Mouse (Mus musculus): ENCODE data around the gene Gm4952. TPM values are rescaled to one million over a fixed set of nuclear protein-coding genes. Genes with fewer than 3 reads are reported as not detected.

Gm4952 gene
- polyA plus RNA-seq, 1 experiment from 2014 or later = 0.09 TPM

DNA sequence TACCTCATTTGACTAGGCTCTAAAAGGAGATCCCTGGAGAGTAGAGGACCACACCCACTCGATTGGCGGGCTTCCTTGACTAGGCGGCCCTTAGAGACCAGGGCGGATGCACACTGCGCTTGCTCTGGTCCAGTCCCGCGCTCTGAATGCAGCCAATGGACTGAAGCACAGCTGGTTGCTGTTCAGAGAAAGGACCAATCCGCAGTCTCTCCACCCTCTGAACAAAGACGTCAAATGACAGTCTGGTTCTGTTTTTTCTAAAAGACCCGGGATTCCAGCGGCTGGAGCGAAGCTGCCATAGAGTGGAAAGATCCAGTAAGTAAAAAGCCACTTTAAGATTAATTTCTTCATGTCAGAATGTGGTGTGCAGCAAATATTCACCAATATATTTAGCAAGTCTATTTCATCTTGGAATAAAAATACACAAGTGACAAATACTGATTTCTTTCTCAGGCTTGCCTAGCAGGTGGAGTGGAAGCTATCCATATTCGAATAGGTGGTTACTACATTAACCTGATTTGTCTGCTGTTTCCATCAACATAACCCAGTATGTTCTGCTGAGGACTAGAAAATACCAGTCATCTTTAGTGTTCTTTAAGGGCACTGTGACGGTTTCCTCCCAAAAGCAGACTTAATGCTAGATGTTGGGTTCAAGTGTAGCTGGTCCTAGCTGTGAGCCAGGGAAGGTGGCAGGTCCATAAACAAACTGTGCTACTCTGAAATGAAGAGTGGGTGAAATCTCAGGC is 26.3 kb upstream of the Gm4952 start:
- peaks cover 10% of the 10 kb centered on the region; the same call in 1 of the 2 replicates for H3K36me3 ChIP-seq (ENCODE audit: control insufficient read depth, insufficient read depth, low read length)
- H3K4me2 ChIP-seq (ENCODE audit: low read depth, low read length) = peak overlapping the region; percentile 62
- no peaks in the 10 kb centered on the region for H3K27me3 ChIP-seq (ENCODE audit: control insufficient read depth, insufficient read depth, low read depth, low read length)
- ATAC-seq (ENCODE audit: low read depth) = peak; percentile 99
- H3K4me1 ChIP-seq (replicated peaks; ENCODE audit: control insufficient read depth, insufficient read depth, low read length) = peaks cover 6% of the 10 kb centered on the region
- H3K9ac ChIP-seq (ENCODE audit: low read length) = peak overlapping the region; percentile 61
- no peaks in the 10 kb centered on the region for H3K9me3 ChIP-seq (ENCODE audit: control insufficient read depth, low read length)
- peak overlapping the region; percentile 50 for H3K4me3 ChIP-seq (ENCODE audit: low read length)
- WGBS = 6% methylated on average over 14 of the region's 14 CpGs
- H3K27ac ChIP-seq (ENCODE audit: low read length) = peak overlapping the region; percentile 73

DNA sequence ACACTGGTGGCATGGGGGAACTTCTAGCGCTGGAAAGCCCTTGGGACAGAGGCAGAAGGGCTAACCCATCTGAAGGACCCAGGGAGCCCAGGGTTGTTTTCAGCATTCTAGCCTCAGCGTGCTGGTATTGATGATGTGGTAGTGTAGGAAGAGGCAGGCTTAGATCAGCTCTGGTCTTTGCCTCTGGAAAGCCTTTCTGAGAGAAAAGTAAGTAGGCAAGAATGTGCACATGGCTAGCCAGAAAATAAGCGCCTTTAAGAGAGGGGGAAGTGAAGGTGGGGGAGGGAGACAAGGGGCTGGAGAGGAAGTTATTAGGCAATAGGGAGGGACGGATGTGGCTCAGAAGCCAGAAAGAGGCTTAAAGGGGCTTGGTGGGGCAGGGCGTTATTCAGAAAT is 25.8 kb upstream of the Gm4952 start:
- peak overlapping the region; percentile 56 for H3K27ac ChIP-seq (ENCODE audit: low read length)
- H3K4me2 ChIP-seq (ENCODE audit: low read depth, low read length) = peak overlapping the region; percentile 62
- 6% methylated on average over 5 of the region's 5 CpGs for WGBS
- peak overlapping the region; percentile 61 for H3K9ac ChIP-seq (ENCODE audit: low read length)
- H3K9me3 ChIP-seq (ENCODE audit: control insufficient read depth, low read length) = no peaks in the 10 kb centered on the region
- H3K4me1 ChIP-seq (replicated peaks; ENCODE audit: control insufficient read depth, insufficient read depth, low read length) = peaks cover 6% of the 10 kb centered on the region
- H3K27me3 ChIP-seq (ENCODE audit: control insufficient read depth, insufficient read depth, low read depth, low read length) = no peaks in the 10 kb centered on the region
- H3K4me3 ChIP-seq (ENCODE audit: low read length) = peak overlapping the region; percentile 50
- peaks cover 10% of the 10 kb centered on the region; the same call in 1 of the 2 replicates for H3K36me3 ChIP-seq (ENCODE audit: control insufficient read depth, insufficient read depth, low read length)
- ATAC-seq (ENCODE audit: low read depth) = peak; percentile 71

DNA sequence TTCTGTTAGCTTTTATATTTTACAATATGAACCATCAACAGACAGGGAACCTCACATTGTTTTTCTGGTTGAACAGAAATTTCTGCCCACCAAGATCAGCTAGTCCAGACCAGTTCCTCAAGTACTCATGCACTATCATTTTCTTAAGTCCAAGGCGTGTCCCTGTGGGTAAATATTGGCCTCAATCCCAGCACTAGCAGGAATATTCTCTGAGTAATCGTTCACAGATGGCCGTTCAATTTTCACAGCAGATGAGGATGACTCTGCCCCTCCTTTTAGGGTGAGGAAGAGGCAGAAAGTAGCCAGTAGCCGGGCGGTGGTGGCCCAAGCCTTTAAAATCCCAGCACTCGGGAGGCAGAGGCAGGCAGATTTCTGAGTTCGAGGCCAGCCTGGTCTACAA is 24.7 kb upstream of the Gm4952 start:
- H3K27me3 ChIP-seq (ENCODE audit: control insufficient read depth, insufficient read depth, low read depth, low read length) = no peaks in the 10 kb centered on the region
- no peak overlapping the region for H3K27ac ChIP-seq (ENCODE audit: low read length)
- no peaks in the 10 kb centered on the region for H3K9me3 ChIP-seq (ENCODE audit: control insufficient read depth, low read length)
- no peak overlapping the region; the same call in 1 of the 2 replicates for H3K4me3 ChIP-seq (ENCODE audit: low read length)
- peak overlapping the region; percentile 62; the same call in 1 of the 2 replicates for H3K4me2 ChIP-seq (ENCODE audit: low read depth, low read length)
- H3K36me3 ChIP-seq (ENCODE audit: control insufficient read depth, insufficient read depth, low read length) = peaks cover 10% of the 10 kb centered on the region; the same call in 1 of the 2 replicates
- peaks cover 6% of the 10 kb centered on the region for H3K4me1 ChIP-seq (replicated peaks; ENCODE audit: control insufficient read depth, insufficient read depth, low read length)
- WGBS = 64% methylated on average over 7 of the region's 7 CpGs
- no peak overlapping the region for H3K9ac ChIP-seq (ENCODE audit: low read length)
- ATAC-seq (ENCODE audit: low read depth) = no peak

DNA sequence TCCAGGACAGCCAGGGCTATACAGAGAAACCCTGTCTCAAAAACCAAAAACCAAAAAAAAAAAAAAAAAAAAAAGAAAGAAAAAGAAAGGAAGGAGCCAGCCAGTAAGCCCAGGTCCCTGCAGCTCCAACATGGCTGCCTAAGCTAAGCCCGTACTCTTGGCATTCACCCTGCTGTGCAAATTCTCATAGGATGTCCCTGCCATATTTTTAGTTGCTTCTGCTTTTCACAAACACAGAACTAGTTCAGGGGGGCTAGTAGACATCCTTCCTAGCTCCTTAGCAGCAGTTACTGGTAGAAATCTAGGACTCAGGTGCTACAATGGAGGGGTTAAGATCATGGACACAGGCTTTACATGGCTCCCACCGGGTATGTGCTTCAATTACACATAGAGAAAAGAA is 24.3 kb upstream of the Gm4952 start:
- Histone ChIP-seq H3K27me3 (ENCODE audit: control insufficient read depth, insufficient read depth, low read depth, low read length) (no peaks in the 10 kb centered on the region), H3K4me1 (replicated peaks; ENCODE audit: control insufficient read depth, insufficient read depth, low read length) (peaks cover 6% of the 10 kb centered on the region), H3K9ac (ENCODE audit: low read length) (no peak overlapping the region), H3K4me2 (ENCODE audit: low read depth, low read length) (no peak overlapping the region), H3K36me3 (ENCODE audit: control insufficient read depth, insufficient read depth, low read length) (peaks cover 10% of the 10 kb centered on the region; the same call in 1 of the 2 replicates), H3K4me3 (ENCODE audit: low read length) (no peak overlapping the region), H3K9me3 (ENCODE audit: control insufficient read depth, low read length) (no peaks in the 10 kb centered on the region), H3K27ac (ENCODE audit: low read length) (no peak overlapping the region)
- 83% methylated on average over 2 of the region's 2 CpGs for WGBS
- ATAC-seq (ENCODE audit: low read depth) = no peak

DNA sequence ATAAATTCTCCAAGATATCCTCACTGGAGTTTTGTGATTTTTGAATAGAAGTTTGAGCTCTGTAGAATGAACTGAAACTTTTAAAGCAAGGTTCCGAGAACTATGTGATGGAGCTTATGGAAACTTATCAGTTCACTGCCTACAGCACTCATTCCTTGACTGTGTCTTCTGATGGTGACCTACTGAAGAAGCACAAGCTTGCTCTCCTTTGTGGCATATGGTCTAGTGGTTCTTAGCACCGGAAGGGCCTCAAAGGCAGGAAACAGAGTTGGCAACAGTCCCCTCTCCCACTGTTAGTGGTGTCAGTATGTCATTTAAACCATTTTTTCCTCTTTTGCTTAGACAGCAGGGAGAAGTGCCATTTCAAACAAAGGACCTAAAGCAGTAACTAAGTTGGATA is 23.1 kb upstream of the Gm4952 start:
- no peak overlapping the region for H3K4me2 ChIP-seq (ENCODE audit: low read depth, low read length)
- H3K4me3 ChIP-seq (ENCODE audit: low read length) = no peak overlapping the region
- H3K36me3 ChIP-seq (ENCODE audit: control insufficient read depth, insufficient read depth, low read length) = peaks cover 10% of the 10 kb centered on the region; the same call in 1 of the 2 replicates
- peaks cover 6% of the 10 kb centered on the region for H3K4me1 ChIP-seq (replicated peaks; ENCODE audit: control insufficient read depth, insufficient read depth, low read length)
- 81% methylated on average over 2 of the region's 2 CpGs for WGBS
- H3K9ac ChIP-seq (ENCODE audit: low read length) = no peak overlapping the region
- H3K9me3 ChIP-seq (ENCODE audit: control insufficient read depth, low read length) = no peaks in the 10 kb centered on the region
- no peak overlapping the region for H3K27ac ChIP-seq (ENCODE audit: low read length)
- ATAC-seq (ENCODE audit: low read depth) = no peak
- no peaks in the 10 kb centered on the region for H3K27me3 ChIP-seq (ENCODE audit: control insufficient read depth, insufficient read depth, low read depth, low read length)

DNA sequence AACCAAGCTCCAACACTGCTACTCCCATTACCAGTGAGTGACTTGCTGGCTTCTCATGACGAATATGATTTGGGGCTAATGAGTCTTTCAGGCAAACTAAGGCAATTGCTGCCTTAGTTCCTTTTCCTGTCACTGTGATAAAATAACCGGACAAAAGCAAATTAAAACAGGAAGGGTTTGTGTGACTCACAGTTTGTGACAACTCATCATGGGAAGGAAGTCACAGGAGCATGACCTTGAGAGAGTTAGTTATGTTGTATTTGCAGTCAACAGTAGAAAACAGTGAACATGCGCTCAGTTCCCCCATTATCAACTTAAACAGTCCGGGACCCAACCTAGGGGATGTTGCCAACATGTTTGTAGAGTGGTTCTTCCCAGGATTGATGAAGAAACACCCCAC is 14.5 kb upstream of the Gm4952 start:
- 69% methylated on average over 4 of the region's 4 CpGs for WGBS
- H3K27ac ChIP-seq (ENCODE audit: low read length) = no peak overlapping the region
- no peak overlapping the region for H3K4me3 ChIP-seq (ENCODE audit: low read length)
- no peaks in the 10 kb centered on the region for H3K9me3 ChIP-seq (ENCODE audit: control insufficient read depth, low read length)
- no peaks in the 10 kb centered on the region for H3K27me3 ChIP-seq (ENCODE audit: control insufficient read depth, insufficient read depth, low read depth, low read length)
- no peak for ATAC-seq (ENCODE audit: low read depth)
- no peak overlapping the region for H3K4me2 ChIP-seq (ENCODE audit: low read depth, low read length)
- H3K9ac ChIP-seq (ENCODE audit: low read length) = no peak overlapping the region
- peaks cover 5% of the 10 kb centered on the region; the same call in 1 of the 2 replicates for H3K36me3 ChIP-seq (ENCODE audit: control insufficient read depth, insufficient read depth, low read length)
- no peaks in the 10 kb centered on the region for H3K4me1 ChIP-seq (replicated peaks; ENCODE audit: control insufficient read depth, insufficient read depth, low read length)

DNA sequence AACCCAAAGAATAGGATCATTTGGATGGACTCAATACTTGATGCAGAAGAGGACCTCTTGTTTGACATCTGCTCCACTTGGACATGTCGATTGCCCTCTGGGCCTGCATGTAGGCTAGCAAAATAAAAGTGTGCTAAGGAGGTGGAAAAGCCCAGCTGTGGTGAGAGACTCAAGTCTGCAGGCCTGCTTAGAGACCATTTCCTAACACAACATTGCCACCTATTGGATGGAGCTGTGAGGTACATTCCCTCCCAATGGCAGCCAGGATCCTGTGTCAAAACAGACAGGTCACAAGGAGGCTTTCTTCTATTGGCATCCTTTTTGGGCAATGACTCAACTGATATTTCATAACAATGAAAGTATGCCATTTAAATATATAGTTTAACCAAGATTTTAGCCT is 7.9 kb upstream of the Gm4952 start:
- Histone ChIP-seq H3K27ac (ENCODE audit: low read length) (no peak overlapping the region), H3K36me3 (ENCODE audit: control insufficient read depth, insufficient read depth, low read length) (no peaks in the 10 kb centered on the region; the same call in 1 of the 2 replicates), H3K27me3 (ENCODE audit: control insufficient read depth, insufficient read depth, low read depth, low read length) (no peaks in the 10 kb centered on the region), H3K9ac (ENCODE audit: low read length) (no peak overlapping the region), H3K4me2 (ENCODE audit: low read depth, low read length) (no peak overlapping the region), H3K9me3 (ENCODE audit: control insufficient read depth, low read length) (no peaks in the 10 kb centered on the region), H3K4me3 (ENCODE audit: low read length) (no peak overlapping the region), H3K4me1 (replicated peaks; ENCODE audit: control insufficient read depth, insufficient read depth, low read length) (peaks cover 8% of the 10 kb centered on the region; the same call in 1 of the 2 replicates)
- 5% methylated on average over 1 of the region's 1 CpGs for WGBS
- 0 out of 2 replicates have a peak, but pooled peaks have one; percentile 18 for ATAC-seq (ENCODE audit: low read depth)

DNA sequence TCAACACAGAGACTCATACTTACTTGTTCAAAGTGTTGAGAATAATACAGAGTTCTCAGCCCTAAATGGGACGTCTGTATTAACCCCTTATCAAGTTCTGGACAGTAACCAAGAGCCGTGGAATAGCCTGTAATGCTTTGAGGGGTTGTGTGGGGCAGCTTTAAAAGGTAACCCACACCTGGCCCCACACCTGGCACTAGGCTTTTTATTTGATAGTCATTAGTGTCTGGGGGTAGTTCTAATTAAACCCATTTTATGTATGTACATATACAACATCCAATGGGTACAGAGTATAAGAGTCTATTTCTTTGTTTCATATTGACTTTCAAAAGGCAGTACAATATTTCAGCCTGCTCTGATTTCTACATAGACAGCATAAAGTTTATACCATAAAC is 4.6 kb upstream of the Gm4952 start:
- Histone ChIP-seq H3K4me3 (ENCODE audit: low read length) (peak overlapping the region; percentile 58), H3K4me1 (replicated peaks; ENCODE audit: control insufficient read depth, insufficient read depth, low read length) (peaks cover 8% of the 10 kb centered on the region; the same call in 1 of the 2 replicates), H3K9me3 (ENCODE audit: control insufficient read depth, low read length) (no peaks in the 10 kb centered on the region), H3K4me2 (ENCODE audit: low read depth, low read length) (peak overlapping the region; percentile 100), H3K9ac (ENCODE audit: low read length) (no peak overlapping the region), H3K27me3 (ENCODE audit: control insufficient read depth, insufficient read depth, low read depth, low read length) (no peaks in the 10 kb centered on the region), H3K27ac (ENCODE audit: low read length) (no peak overlapping the region), H3K36me3 (ENCODE audit: control insufficient read depth, insufficient read depth, low read length) (no peaks in the 10 kb centered on the region)
- 47% methylated on average over 2 of the region's 2 CpGs for WGBS
- peak; percentile 3; the same call in 1 of the 2 replicates for ATAC-seq (ENCODE audit: low read depth)

DNA sequence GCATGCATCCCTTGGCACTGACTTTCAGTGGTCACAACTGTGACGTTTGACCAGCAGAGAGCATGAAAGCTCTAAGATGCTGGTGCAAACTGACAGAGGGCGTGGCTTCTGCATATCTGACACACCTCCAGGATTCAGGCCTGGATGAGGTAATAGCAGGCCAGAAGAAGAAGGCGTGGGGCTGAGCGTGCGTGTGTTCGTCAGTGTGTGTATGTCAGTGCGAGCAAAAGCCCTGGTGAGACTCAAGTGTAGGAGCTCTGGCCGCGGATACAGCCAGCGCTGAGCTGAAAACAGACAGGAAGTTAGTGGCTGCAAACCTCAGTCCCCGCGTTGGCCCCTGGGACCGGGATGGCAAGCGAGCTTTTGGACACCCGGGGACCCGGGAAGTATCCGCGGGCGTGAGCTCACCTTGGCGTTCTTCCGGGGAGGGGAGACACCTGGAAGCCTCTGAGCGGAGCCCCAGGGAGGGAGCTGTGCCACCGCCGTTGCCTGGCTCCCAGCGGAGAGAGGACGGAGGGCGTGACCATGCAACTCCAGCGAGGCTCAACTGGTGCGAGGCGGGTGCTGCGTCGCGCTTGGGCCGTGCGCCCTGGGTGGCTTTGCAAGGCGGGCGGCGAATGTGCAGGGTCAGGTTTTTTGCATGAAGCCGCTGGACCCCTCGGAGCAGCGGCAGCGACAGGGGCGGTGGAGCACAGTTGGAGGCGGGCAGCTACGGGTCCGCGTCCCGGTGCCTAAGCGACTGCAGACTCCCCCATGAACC is 4.1 kb upstream of the Gm4952 start:
- peak overlapping the region; percentile 100 for H3K4me2 ChIP-seq (ENCODE audit: low read depth, low read length)
- peak overlapping the region; percentile 75 for H3K9ac ChIP-seq (ENCODE audit: low read length)
- H3K4me1 ChIP-seq (replicated peaks; ENCODE audit: control insufficient read depth, insufficient read depth, low read length) = peaks cover 8% of the 10 kb centered on the region; the same call in 1 of the 2 replicates
- peak; percentile 91 for ATAC-seq (ENCODE audit: low read depth)
- H3K9me3 ChIP-seq (ENCODE audit: control insufficient read depth, low read length) = no peaks in the 10 kb centered on the region
- H3K4me3 ChIP-seq (ENCODE audit: low read length) = peak overlapping the region; percentile 58
- H3K27ac ChIP-seq (ENCODE audit: low read length) = peak overlapping the region; percentile 59
- no peaks in the 10 kb centered on the region for H3K27me3 ChIP-seq (ENCODE audit: control insufficient read depth, insufficient read depth, low read depth, low read length)
- no peaks in the 10 kb centered on the region for H3K36me3 ChIP-seq (ENCODE audit: control insufficient read depth, insufficient read depth, low read length)
- WGBS = under 1% methylated on average over 49 of the region's 49 CpGs
